Mouse (Mus musculus) thymus, postnatal 25 days (tissue): ENCODE measurements around the gene Abcf3.
A peak's percentile ranks its signal among the peaks of the same experiment; 100 is the strongest.

ENCODE experiments used
- DNase-seq: peaks from one replicate; pipeline ENCODE4 v3.0.0; 2022

Abcf3 gene

GRCm38 (mm10) chr16:20545696-20546095, 2.7 kb upstream of the Abcf3 start:
- DNase-seq, result no peak

GRCm38 (mm10) chr16:20547423-20547822, 954 bp upstream of the Abcf3 start:
- no peak for DNase-seq

GRCm38 (mm10) chr16:20549161-20549560, 784 bp downstream of the Abcf3 start:
- no peak for DNase-seq

DNA sequence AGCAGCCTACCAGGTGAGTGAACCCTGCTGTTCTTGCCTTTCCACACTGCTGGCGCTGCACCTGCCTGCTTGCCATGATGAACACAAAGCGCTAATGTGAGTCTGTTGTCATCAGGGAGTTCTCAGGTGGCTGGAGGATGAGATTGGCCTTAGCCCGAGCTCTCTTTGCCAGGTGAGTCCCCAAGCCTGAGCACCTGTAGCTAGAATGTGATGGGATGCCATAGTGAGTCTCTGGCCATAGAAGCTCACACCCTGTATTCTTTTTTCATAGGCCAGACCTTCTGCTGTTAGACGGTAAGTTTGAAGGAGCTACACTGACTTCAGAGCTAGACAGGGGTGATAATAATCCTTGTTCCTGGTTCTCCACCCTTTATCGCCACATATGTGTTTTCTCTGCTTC, 3.3 kb downstream of the Abcf3 start:
- DNase-seq, result no peak

- DNase-seq, result no peak
These were observed 4.2 kb downstream of the Abcf3 start for GRCm38 (mm10) chr16:20552594-20552993.

- no peak for DNase-seq
These were observed 6.6 kb downstream of the Abcf3 start for GRCm38 (mm10) chr16:20555000-20555399.

GRCm38 (mm10) chr16:20557381-20557780, 9.0 kb downstream of the Abcf3 start:
- DNase-seq, result no peak

DNA sequence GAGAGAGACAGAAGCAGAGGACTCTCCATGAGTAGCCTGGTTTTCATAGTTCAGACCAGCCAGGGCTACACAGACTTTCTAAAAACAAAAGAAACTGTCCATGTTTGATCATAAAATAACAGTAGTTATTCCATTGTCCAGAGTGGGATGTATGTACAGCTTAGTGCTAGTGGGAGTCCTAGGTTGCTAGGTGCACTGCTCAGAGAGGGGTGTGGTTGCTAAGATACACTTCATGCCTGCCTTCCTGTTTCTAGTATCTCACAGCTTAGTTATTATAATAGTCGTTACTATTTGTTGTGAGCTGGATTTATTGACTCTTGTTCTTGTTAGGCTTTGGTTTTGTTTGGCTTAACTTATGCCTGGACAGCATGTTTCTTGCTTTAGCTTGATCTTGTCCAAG, 16.7 kb downstream of the Abcf3 start:
- DNase-seq, result no peak

GRCm38 (mm10) chr16:20589366-20589938, 41.1 kb downstream of the Abcf3 start, which contains the start of gene Vwa5b2:
Gene Vwa5b2, plus strand, starts transcription at chr16:20589471.
- DNase-seq, result no peak

DNA sequence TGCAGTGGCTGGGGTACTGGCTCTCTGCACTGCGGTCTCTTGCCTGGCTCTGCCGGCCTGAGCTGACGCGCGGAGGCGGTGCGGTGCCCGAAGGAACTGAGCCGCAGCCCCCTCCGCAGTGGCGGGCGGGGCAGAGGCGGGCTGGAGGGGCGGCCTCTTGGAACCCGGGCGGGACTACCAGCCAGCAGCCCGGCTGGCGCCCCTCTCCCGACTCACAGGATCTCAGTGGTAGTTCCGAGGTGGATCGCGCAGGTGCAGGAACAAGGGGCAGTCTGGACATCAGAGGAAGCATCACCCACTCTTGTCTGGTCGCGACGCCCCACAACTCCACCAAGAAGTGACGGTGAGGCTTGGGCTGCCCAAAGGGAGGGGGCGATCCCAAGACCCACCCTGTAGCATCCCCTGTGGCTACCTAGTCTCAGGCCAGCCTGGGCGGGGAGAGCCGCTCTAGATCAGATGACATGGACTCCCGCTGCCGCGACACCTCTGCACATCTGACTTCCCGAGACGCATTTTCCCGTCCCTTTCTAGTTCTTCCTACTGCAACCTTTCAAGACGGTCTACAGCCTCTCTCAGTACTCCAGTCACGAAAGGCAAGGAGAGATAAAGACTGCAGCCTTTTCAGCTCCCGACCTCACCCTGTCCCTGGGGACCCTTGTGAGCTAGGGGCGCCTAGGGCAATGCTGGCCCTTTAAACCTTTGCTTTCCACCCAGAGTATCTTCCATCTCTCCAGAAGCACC, 41.7 kb downstream of the Abcf3 start:
- no peak for DNase-seq

DNA sequence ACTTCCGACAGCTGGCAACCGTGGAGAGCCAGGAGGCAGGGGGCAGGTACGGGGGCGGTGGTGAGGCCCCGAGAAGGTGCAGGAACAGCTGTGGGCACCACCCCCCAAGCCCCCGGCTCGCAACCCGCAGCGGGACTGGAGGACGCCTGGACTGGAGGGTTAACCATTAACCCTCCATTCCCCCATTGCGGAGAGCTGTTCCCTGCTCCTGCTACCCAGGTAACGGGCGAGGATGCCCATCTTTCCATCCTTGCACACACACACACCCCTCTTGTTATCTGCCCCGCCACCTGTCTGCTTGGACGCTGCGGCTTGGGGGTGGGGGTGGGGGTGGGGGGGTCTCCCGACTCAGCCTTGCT, 42.3 kb downstream of the Abcf3 start:
- no peak for DNase-seq

GRCm38 (mm10) chr16:20591076-20591705, 42.8 kb downstream of the Abcf3 start:
- no peak for DNase-seq

DNA sequence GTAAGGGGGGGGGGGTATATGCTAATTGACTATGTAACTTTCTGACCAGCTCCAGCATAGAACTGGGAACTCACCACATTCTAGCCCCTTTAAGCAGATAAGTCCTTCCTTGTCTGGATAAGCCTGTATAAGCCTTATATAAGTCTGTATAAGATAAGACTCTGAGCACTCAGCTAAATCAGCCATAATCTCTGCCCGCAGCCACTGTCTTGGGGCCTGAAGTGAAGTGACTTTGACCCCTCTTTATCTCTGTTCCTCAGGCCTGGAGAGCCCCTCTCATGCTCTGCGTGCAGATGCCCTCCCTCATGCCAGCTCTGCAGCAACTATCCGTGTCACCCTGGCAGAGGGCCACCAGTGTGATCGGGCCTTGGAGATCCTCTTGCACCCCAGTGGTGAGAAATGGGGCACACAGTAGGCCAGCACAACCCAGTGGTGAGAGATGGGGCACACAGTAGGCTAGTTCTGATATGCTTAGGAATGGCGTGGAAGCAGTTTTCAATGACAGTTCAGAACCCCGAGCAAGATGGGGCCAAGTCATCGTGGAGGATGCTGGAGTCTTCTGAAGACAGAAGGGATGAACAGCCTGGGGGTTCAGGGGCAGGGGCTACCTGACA, 46.8 kb downstream of the Abcf3 start:
- no peak for DNase-seq

DNA sequence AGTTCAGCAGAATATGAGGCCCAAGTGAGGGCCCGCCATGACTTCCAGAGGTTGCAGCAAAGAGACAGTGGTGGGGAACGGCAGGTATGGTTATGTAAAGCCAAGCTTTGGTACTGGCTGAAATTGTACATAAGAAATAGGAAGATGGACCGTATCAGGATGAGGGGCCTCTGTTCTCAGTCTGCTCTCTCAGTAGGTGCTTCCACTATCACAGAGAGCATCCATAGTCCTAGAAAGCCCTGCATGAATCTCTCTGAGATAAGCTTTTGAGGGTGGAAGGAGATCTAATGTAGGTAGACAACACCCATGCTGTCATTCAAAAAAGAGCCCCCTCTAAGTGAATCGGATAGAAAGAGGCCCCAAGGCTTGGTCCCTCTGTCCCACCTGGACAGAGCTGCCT, 47.4 kb downstream of the Abcf3 start:
- DNase-seq, result no peak

GRCm38 (mm10) chr16:20596687-20597441, 48.5 kb downstream of the Abcf3 start:
- DNase-seq, result no peak

GRCm38 (mm10) chr16:20600511-20600910, 52.1 kb downstream of the Abcf3 start:
- DNase-seq, result no peak

GRCm38 (mm10) chr16:20604705-20605104, 56.3 kb downstream of the Abcf3 start:
- DNase-seq, result no peak

DNA sequence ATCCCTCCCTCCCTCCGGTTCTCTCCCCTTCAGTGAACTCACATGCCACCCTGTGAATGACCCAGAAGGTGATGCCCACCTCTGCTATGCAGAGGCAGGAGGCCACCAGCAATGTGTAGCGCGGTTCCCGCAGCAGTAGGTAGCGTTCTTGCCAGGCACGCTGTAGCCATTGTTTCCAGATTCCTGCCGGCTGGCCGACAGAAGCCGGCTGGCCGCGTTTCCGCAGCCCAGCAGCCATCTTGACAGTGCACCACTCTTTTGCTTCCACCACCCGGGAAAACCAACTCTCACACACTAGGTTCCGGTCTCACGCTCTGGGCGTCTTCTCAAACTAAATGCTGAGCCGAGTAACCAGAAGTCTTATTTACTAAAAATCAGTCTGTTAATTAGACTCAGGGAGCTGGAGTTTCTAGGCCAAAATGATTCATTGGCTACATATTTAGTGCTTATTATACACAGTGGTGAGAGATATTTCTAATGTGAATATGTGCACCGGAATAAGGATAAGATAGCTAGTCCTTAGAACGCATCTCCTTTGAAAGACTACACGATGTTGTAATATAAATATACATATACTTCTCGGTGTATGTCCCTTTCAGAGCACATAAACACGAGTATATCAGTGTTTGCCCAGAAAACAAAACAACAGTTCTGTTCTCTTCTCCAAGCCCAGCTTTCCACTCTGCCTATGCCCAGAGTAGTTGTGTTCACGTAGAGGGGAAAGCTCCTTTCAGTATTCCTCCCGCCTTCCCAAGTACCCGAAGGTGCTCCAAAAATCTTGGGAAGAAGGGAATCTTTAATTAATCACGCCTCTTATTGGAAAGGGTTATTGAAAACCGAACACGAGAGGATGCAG, 62.4 kb downstream of the Abcf3 start:
- DNase-seq, result peak; percentile 81
